Mouse (Mus musculus) testis, adult 2 months (tissue): ENCODE results near the gene Ovol2.

Source experiments
- CTCF ChIP-seq: fragments of 200-500 bp; IDR thresholded peaks from 2 replicates; pipeline ENCODE4 v1.5.1; 2012; ENCODE audit warnings: low read depth, mild to moderate bottlenecking, inconsistent platforms, low read length, moderate library complexity; ENCODE audit not compliant: control insufficient read depth, insufficient read depth, insufficient replicate concordance
- POLR2A ChIP-seq: fragments of 200-500 bp; IDR thresholded peaks from 2 replicates; pipeline ENCODE4 v1.6.1; 2012; ENCODE audit warnings: low read depth, mild to moderate bottlenecking, inconsistent platforms, low read length, moderate library complexity; ENCODE audit not compliant: control insufficient read depth

GRCm38 (mm10) chr2:144324218-144324617 is 7.7 kb downstream of the Ovol2 start:
- TF ChIP-seq POLR2A (no peak), CTCF (no peak)
